Mouse (Mus musculus) megakaryocyte, adult 5-6 weeks (primary cell): ENCODE measurements around the gene Cdc42. TPM values are rescaled to one million over a fixed set of nuclear protein-coding genes. Genes with fewer than 3 reads are reported as not detected.

ENCODE experiments used
- ATAC-seq: 2 replicates; pipeline ENCODE4 v1.8.0; 2016; ENCODE audit warnings: mild to moderate bottlenecking, inconsistent platforms; ENCODE audit not compliant: poor library complexity, severe bottlenecking
- total RNA-seq, 2 experiments: library from RNA; stranded (forward) in 1 of 2; stranded (reverse) in 1 of 2; fragments of 153-499, 151-499 nt in 1 of 2; fragments of 221-1000, 200-1000 nt in 1 of 2; gene quantifications; 2 replicates each; pipeline versions ENCODE4 v1.2.3 to v1.2.4; 2015 to 2017

Gene Cdc42
- total RNA-seq, 2 experiments from 2014 or later: 1,090 to 1,141 TPM

DNA sequence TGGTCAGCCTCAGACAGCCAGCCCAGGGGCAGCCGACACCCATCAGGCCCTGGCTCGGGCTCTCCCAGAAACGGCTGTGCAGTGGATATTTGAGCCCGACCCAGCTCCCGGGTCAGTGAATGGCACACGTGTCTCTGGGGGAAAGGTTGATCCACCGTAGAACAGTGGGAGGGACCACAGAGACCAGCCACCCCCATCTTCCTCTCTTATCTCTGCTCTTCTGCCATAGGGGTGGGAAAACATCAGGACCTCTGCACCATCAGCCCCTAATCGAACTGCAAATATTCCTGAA, 70.9 kb downstream of the Cdc42 start:
- ATAC-seq: no peak

DNA sequence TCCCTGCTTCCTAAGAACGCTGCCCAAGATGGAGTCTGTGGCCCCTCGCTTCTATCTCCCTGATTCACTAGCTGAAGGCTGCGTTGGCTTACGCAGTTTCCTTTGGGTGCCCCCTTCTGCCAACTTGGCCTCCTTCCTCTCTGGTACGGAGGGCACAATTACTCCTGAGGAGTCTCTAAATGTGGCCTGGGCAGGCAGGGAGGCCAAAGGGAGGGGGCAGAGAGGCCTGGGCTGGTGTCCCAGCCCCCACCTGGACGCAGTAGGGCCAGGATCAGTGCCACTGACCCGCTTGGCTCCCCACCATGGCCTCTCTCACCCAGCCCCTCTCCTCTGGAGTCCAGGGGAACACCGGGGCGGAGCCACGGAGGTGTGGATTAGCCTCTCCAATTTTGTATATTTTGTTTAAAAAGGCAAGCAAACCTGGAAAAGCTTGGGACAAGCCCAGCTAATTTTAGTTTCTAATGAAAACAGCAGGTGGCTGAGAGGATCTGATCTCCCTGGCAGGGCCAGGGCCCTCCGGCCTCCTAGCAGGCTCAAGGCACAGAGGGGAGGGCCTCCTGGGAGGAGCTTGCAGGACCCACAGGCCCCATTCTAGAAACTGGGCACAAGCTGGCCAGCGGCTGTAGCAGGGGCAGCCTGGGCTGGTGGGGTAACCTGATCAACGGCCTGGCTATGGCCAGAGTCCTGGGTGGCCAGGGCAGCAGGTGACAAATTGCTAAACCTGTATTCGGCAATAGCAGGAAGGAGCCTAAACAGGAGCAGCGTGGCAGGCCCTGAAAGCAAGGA, 71.5 kb downstream of the Cdc42 start:
- no peak for ATAC-seq

DNA sequence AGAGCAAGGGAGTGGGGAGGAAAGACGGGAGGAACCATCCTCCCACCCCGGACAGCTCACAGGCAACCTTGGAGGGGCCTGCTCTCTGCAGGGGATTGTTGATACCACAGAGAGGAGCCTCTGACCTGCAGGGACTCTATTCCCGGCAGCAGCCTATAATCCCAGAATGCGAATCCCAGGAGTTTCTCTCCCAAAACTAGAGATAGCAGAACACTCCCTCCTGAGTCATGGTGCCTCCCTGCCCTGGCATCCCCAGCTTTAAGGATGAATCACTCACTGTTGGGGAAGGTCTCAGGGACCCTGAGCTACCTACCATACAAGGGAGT, 74.2 kb downstream of the Cdc42 start:
- no peak for ATAC-seq

DNA sequence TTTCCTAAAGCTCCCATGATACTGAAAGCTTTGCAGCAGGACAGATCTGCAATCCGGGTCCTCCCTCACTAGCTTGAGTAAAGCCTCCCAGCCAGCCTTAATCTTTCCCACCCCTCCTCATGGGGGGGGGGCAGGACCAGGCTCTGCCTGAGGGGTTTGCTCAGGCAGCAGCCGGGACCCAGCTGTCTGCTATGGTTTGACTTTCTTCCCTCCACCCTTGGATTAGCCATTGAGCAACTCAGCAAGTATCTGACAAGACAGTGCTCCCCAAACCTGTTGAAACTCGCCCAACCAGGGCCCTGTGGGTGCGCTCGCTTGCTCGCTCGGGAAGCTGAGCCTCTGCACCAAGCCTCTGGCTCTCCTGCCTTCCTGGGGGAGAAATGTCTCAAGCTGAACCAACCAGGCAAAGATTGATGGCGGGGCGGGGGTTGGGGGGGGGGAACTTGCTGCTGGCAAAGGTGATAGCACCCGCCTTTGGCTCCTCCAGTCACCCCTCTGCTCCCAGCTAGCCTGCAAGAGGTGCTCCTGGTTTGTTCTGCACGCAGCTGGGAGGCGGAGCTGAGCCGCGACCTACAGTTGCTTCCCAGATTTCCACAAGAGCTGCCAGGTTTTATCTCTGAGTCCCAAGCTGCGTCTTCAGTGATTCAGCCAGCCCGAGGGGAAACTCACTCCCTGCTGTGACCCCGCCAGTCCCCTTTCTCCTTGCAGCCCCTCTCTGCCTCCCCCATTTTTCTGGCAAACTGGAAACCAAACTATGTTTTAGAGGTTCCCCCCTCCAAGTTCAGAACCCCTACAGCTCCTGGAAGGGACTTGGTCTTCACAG, 74.7 kb downstream of the Cdc42 start:
- no peak for ATAC-seq

DNA sequence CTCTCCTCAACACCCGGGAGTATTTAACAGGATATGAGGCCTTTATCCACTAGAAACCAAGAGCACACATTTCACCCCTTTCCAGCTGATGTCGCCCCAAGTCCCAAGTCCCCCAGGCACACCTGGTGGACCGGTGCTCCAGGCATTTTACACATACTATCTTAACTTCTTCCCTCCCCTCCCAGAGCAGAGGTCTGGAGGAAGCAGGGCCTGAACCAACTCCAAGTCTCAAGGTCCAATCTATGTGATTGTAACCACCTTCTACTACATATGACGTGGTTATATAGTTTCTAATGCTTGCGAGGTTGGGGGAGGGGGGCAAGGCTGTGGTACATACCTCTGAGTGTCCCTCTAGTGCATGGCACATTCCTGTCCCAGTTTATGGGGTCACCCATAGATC, 75.4 kb downstream of the Cdc42 start:
- no peak for ATAC-seq

DNA sequence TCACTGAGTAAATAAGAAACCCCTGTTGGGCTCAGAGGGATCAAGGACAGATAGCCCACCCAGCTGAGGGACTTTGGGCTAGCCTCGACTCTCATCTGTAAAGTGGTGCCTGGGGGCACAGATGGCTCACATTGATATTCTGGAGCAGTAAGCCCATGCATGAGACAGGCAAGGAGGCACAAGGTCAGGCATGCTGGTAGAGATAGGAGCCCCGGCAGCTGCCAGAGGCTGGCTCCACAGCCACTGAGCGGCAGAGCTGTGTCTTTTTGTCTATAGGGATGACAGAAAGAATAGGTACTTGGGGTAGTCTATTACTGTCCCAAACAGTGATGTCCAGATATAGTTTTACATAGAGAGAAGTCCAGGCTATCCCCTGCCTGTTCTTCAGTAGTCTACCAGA, 76.2 kb downstream of the Cdc42 start:
- no peak for ATAC-seq

DNA sequence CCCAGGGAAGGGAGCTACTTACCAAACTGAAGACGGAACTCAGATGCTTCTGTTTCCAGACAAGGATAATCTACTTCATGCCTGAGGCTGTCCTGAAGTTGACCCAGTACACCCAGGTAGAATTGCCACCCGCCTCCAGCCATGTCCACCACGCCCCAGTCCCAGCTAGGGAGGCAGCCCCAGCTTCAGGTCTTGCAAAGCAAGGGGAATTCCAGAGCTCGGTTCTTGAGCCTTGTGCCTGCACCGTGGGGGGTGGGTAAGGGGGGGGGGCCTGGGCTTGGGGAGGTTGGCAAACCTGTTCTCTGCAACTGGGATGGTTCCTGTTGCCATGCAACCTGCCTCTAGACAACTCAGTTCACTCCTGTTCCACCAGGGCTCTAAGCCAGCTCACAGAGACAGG, 78.2 kb downstream of the Cdc42 start:
- no peak for ATAC-seq

DNA sequence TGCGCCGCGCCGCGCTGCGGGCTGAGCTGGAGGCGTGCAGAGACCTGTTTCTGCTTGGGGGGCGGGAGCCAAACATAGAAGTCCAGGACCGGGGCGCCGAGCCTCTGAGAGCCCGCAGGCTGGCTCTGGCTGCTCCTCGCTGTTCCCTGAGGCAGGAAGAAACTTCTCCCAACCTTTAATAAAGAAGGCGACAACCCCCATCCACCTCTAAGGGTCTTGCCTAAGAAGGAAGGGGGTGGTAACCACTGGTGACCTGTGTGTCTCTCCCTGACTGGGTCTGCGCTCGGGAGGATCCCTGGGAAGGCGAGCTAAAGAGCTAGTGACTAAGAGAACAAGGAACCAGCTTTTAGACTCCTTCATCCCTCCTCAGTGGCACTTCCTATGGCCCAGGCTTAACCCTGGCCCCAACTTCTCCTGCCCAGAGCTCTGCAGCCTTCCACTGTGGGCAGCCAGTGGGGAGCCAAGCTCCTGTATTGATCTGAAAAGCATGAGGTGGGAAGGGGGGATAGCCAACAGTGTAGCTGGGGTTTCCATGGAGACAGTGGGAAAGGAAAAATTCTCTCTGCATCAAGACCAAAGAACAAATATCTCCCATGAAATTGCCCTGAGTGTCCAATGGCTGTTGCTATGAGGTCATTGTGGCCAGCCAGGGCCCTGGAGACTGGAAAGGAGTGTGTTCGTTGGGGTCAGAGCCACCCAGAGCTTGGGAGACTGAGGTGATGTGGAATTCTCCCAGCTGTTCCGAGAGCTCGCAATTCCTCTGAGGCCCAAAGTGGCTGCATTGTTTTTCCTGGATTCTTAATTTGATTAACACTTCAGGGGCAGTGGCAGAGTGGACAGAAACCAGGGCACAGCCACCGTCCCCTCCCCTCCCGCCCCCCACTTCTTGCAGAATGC, 79.1 kb downstream of the Cdc42 start:
- no peak for ATAC-seq

DNA sequence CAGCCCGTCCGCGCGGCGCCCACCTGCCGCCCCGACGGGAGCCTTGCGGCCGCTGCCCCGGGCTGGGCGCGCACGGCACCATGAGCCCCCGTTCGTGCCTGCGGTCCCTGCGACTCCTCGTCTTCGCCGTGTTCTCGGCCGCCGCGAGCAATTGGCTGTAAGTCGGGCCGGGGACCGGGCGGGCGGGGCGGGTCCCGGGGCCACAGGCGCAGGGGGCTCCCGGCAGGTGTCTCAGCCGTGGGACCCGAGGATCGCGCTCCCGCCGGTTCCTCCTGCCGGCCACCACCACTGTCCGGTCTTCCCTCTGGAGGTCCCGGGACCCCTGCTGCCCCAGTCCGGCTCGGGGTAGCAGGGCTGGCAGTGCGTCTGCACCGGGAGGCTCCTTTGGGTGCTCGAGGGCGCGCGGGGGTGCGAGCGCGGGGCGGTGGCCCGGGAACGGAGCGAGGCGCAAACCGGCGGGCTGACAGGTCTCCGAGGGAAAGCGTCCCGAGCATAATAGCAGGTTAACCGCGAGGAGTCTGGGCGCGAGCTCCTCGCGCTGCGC, 79.8 kb downstream of the Cdc42 start:
- ATAC-seq: no peak

DNA sequence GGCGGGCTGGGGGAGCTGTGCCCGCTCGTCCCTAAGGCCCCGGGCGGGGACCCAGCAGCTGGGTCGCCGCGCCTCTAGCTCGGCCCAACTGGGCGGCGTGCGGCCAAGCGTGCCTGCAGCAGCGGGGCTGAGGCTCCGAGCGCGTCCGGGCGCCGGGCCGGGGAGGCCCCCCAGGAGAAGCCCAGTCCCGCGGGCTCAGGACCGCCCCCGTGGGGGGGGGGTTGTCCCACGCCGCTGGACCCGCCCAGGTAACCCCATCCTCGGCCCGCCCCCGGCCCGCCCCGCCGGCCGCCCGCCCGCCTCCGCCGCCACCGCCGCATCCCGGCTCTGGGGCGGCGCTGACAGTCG, 80.4 kb downstream of the Cdc42 start, which contains the start of gene Wnt4:
Gene Wnt4 (plus strand): TSS at position 324 of the 348 bp plus-strand sequence.
- no peak for ATAC-seq

DNA sequence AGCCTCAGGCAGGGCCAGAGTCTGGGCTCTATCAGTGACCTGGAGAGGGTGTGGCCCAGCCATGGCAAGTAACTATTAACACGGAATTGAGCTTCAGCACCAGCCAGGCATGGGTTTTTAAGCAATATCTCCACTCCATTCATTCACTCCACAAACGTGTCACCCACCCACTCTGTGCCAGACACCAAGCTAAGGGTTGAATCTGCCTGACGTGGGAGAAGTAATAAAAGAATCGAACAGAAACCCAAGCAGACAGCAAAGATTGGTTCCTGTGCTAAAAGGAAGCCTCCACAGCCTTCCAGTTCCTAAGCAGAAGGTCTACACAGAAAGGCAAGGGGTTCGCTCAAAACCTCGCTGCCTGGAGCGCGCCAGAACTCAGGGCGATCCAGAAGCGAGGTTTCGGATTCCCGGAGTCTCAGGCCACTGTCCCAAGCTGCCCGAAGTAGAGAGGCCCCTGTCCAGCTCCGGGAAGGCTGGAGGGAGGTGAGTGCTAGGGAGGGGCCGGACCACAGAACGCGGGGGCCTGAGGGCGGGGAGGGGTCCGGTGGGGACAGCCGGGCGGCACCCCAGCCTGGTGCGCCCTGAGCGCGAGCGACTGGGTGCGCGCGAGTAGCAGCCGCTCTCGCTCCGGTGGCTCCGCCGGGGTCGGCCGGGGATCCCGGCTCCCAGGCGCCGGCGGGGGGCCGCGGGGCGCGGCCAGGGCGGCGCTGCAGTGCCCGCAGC, 80.9 kb downstream of the Cdc42 start:
- ATAC-seq: no peak

DNA sequence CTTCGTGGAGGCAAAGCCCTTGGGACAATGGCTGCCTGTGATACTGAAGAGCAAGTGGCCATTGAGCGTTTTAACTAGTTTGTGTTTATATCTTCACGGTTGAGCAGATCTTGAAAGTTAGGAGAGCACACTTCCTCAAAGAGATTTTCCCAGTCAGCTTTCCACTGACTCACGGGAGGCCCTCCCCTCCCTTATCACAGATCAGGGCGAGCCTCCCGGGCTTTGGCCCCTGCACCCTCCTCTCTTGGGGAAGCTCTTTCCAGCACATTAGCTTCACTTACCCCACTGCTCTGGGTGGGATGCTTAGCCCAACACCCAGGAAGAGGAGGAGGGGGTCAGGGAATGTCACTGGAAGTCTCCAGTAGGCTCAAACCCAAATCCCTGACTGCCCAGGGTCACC, 83.2 kb downstream of the Cdc42 start:
- ATAC-seq: no peak

DNA sequence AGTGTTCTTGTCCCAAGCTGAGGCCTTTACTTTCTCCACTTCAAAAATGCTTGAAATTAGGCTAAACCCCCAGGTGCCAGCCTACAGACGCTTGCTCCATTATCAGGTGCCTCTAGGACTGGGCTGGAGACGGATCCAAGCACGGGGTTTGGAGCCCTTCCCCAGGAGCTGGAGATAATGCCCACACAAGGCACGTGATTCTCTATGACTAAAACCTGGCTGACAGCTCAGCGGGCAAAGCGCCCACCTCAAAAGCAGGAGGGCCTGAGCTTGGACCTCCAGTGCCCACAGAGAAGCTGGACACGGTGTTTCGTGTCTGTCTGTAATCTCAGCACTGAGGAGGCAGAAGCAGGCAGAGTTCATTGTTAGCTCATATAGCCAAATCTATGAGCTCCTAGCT, 85.7 kb downstream of the Cdc42 start:
- no peak for ATAC-seq

Other genes starting within 250 kb of the Cdc42 start
- not detected in 2 replicates for gene Wnt4, start 80.2 kb downstream of the Cdc42 start, total RNA-seq (2015)
- not detected in 2 replicates for gene Wnt4, start 80.2 kb downstream of the Cdc42 start, total RNA-seq (2017)
- not detected in 2 replicates for gene Cela3a, start 52.1 kb upstream of the Cdc42 start, total RNA-seq (2015)
- gene Cela3a, start 52.1 kb upstream of the Cdc42 start, total RNA-seq (2017): not detected in 2 replicates
- 0.30 TPM in 1 of 2 replicates, not detected in the other for gene Cela3b, start 72.8 kb upstream of the Cdc42 start, total RNA-seq (2015)
- 1.7 TPM in 1 of 2 replicates, not detected in the other for gene Cela3b, start 72.8 kb upstream of the Cdc42 start, total RNA-seq (2017)
- gene 1700013G24Rik, start 95.6 kb upstream of the Cdc42 start, total RNA-seq (2015): not detected in 2 replicates
- gene 1700013G24Rik, start 95.6 kb upstream of the Cdc42 start, total RNA-seq (2017): not detected in 2 replicates
- gene Hspg2, start 111.0 kb upstream of the Cdc42 start, total RNA-seq (2015): under 0.01 TPM in 1 of 2 replicates, not detected in the other
- gene Hspg2, start 111.0 kb upstream of the Cdc42 start, total RNA-seq (2017): 0.04 TPM in 2 replicates
- gene Ldlrad2, start 216.8 kb upstream of the Cdc42 start, total RNA-seq (2015): not detected in 2 replicates
- gene Ldlrad2, start 216.8 kb upstream of the Cdc42 start, total RNA-seq (2017): not detected in 2 replicates
- gene Usp48, start 236.0 kb upstream of the Cdc42 start, total RNA-seq (2015): 68.3 and 70.4 TPM in 2 replicates
- 65.5 and 77.5 TPM in 2 replicates for gene Usp48, start 236.0 kb upstream of the Cdc42 start, total RNA-seq (2017)